Mouse (Mus musculus) spleen, adult 2 months (tissue): ENCODE measurements around the gene Usf1. TPM values are rescaled to one million over a fixed set of nuclear protein-coding genes. Genes with fewer than 3 reads are reported as not detected.

Source experiments
- DNase-seq, 2 experiments: peaks; one replicate each; pipeline versions ENCODE4 v3.0.0 to v3.0.0-alpha.2; 2012 to 2021; ENCODE audit warnings: low spot score in 2 of 2, low read depth in 1 of 2
- H3K27ac ChIP-seq: fragments of 200-500 bp; 2 replicates; pipeline ENCODE4 v1.5.1; 2012; ENCODE audit warnings: low read length, inconsistent platforms; ENCODE audit not compliant: insufficient read depth
- H3K27me3 ChIP-seq: fragments of 200-500 bp; 2 replicates; pipeline ENCODE4 v1.6.1; 2012; ENCODE audit warnings: mild to moderate bottlenecking, moderate library complexity, low read length, inconsistent platforms; ENCODE audit not compliant: control insufficient read depth, insufficient read depth
- H3K36me3 ChIP-seq: fragments of 200-500 bp; 2 replicates; pipeline ENCODE4 v1.6.1; 2012; ENCODE audit warnings: mild to moderate bottlenecking, low read length, inconsistent platforms; ENCODE audit not compliant: control insufficient read depth, insufficient read depth
- H3K4me1 ChIP-seq: fragments of 200-500 bp; 2 replicates; pipeline ENCODE4 v1.6.1; 2011; ENCODE audit warnings: inconsistent platforms; ENCODE audit not compliant: control insufficient read depth, insufficient read depth, insufficient read length
- H3K4me3 ChIP-seq: fragments of 200-500 bp; 2 replicates; pipeline ENCODE4 v1.5.1; 2011; ENCODE audit warnings: mild to moderate bottlenecking, inconsistent platforms; ENCODE audit not compliant: insufficient read depth, insufficient read length; ENCODE audit errors: extremely low read depth
- CTCF ChIP-seq: fragments of 200-500 bp; IDR thresholded peaks from 2 replicates; pipeline ENCODE4 v1.5.1; 2011; ENCODE audit warnings: mild to moderate bottlenecking, inconsistent platforms; ENCODE audit not compliant: insufficient read depth, insufficient read length, insufficient replicate concordance; ENCODE audit errors: extremely low read depth
- POLR2A ChIP-seq: fragments of 200-500 bp; IDR thresholded peaks from 2 replicates; pipeline ENCODE4 v1.6.1; 2011; ENCODE audit warnings: low read depth, low read length, inconsistent platforms
- WGBS: fragments of 180-500 bp; shearing (Covaris S2); methylation state at CpG from one replicate; pipeline ENCODE4 v1.1.7; 2018; 5-methylcytosine and 5-hydroxymethylcytosine counted together
- polyA plus RNA-seq: library from polyadenylated mRNA; depleted of rRNA; stranded (reverse); fragments of >200 nt; gene quantifications from 2 replicates; pipeline ENCODE4 v1.2.3, GENCODE M21; 2012

The Usf1 gene
- polyA plus RNA-seq, 1 experiment: 130 TPM

- H3K4me1 ChIP-seq: peaks cover 10% of the 10 kb centered on the region; the same call in 1 of the 2 replicates
- H3K27ac ChIP-seq: no peak overlapping the region
- TF ChIP-seq CTCF: peak; percentile 75; the same call in 1 of the 2 replicates
- TF ChIP-seq POLR2A: no peak
- 18% methylated on average over 31 of the region's 31 CpGs for WGBS
- no peaks in the 10 kb centered on the region for H3K27me3 ChIP-seq
- no peaks in the 10 kb centered on the region for H3K36me3 ChIP-seq
- peak overlapping the region; percentile 16; the same call in 1 of the 2 replicates for H3K4me3 ChIP-seq
- DNase-seq: peak; percentile 63 to 81
Measured at GRCm38 (mm10) chr1:171379935-171380599, 31.0 kb upstream of the Usf1 start.

- DNase-seq: no peak
- H3K36me3 ChIP-seq: no peaks in the 10 kb centered on the region
- TF ChIP-seq POLR2A (no peak), CTCF (no peak)
- no peaks in the 10 kb centered on the region for H3K27me3 ChIP-seq
- no peak overlapping the region for H3K4me3 ChIP-seq
- H3K27ac ChIP-seq: 0 out of 2 replicates have a peak overlapping the region, but pooled peaks have one; percentile 26
- WGBS: 67% methylated on average over 11 of the region's 11 CpGs
- H3K4me1 ChIP-seq: peaks cover 10% of the 10 kb centered on the region; the same call in 1 of the 2 replicates
Measured at GRCm38 (mm10) chr1:171382096-171382620, 29.0 kb upstream of the Usf1 start.

- no peak for DNase-seq
- WGBS: 83% methylated on average over 9 of the region's 9 CpGs
- peaks cover 14% of the 10 kb centered on the region; the same call in 1 of the 2 replicates for H3K4me1 ChIP-seq
- TF ChIP-seq POLR2A: no peak
- no peak for TF ChIP-seq CTCF
- no peaks in the 10 kb centered on the region for H3K27me3 ChIP-seq
- no peak overlapping the region for H3K4me3 ChIP-seq
- no peaks in the 10 kb centered on the region for H3K36me3 ChIP-seq
- H3K27ac ChIP-seq: no peak overlapping the region
Measured at GRCm38 (mm10) chr1:171384361-171384760, 26.8 kb upstream of the Usf1 start.

GRCm38 (mm10) chr1:171385171-171385570 is 25.9 kb upstream of the Usf1 start:
- Histone ChIP-seq H3K4me3 (no peak overlapping the region), H3K4me1 (peaks cover 13% of the 10 kb centered on the region; the same call in 1 of the 2 replicates), H3K36me3 (no peaks in the 10 kb centered on the region), H3K27ac (no peak overlapping the region), H3K27me3 (no peaks in the 10 kb centered on the region)
- DNase-seq: no peak
- WGBS: 62% methylated on average over 9 of the region's 9 CpGs
- TF ChIP-seq POLR2A (no peak), CTCF (no peak)

- 0 out of 2 replicates have a peak, but pooled peaks cover 1% of the 10 kb centered on the region for H3K36me3 ChIP-seq
- 51% methylated on average over 6 of the region's 6 CpGs for WGBS
- peak overlapping the region; percentile 99; the same call in 1 of the 2 replicates for H3K27ac ChIP-seq
- DNase-seq: peak in 1 of 2 experiments; percentile 49
- H3K27me3 ChIP-seq: no peaks in the 10 kb centered on the region
- H3K4me1 ChIP-seq: peaks cover 17% of the 10 kb centered on the region; the same call in 1 of the 2 replicates
- H3K4me3 ChIP-seq: no peak overlapping the region
- TF ChIP-seq CTCF: peak; percentile 41; the same call in 1 of the 2 replicates
- no peak for TF ChIP-seq POLR2A
Measured at GRCm38 (mm10) chr1:171387099-171387498, 24.0 kb upstream of the Usf1 start.

DNA sequence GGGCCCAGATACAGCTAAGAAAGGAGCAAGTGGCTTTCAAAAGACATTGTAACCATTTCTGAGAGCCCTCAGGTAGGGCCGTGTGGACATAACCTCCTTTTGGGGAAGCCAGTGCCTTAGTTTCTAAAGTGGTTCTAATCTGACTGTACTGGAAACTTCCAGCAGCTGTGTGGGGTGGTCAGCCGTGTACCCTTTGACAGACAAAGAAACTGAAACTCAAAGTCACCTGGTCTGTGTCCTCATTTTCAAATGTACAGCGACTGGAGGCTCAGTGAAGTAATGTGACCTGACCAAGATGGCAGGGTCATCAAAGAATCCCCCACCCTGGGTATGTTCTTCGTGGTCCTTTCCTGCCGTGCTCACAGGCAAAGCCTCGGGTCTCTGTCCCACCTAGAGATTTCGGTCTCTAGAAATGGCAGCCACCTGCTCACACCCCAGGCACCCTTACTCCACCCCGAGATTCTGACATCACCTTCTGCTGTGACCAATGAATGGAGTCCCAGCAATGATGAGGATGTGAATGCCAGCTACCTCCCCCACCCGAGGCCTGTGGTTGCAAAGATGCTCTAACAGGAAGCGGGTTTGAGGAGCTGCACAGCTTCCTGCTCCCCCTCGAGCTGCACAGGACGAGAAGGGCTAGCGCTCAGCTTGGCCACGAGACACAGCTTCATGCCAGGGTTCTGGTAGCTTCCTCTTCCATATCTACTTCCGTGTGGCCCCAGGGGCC is 22.6 kb upstream of the Usf1 start, which contains the start of gene Arhgap30:
TSS of gene Arhgap30 (plus strand) at position 579 of the 727 bp plus-strand sequence.
- Histone ChIP-seq H3K4me1 (peaks cover 11% of the 10 kb centered on the region; the same call in 1 of the 2 replicates), H3K27ac (peak within 1 kb of the TSS; percentile 99), H3K4me3 (peak within 1 kb of the TSS; percentile 97), H3K27me3 (no peaks in the 10 kb centered on the region), H3K36me3 (peaks cover 6% of the 10 kb centered on the region; the same call in 1 of the 2 replicates)
- WGBS: 5% methylated on average over 15 of the region's 15 CpGs
- no peak for TF ChIP-seq CTCF
- TF ChIP-seq POLR2A: peak; percentile 83
- peak; percentile 92 to 97 for DNase-seq
